Mouse (Mus musculus): ENCODE measurements around the gene Bdkrb2.

Gene Bdkrb2

GRCm38 (mm10) chr12:105562936-105563680, at the start of gene Bdkrb2:
Bdkrb2 (plus strand) TSS chr12:105563226.
- no peak for DNase-seq (ENCODE audit: low spot score)

DNA sequence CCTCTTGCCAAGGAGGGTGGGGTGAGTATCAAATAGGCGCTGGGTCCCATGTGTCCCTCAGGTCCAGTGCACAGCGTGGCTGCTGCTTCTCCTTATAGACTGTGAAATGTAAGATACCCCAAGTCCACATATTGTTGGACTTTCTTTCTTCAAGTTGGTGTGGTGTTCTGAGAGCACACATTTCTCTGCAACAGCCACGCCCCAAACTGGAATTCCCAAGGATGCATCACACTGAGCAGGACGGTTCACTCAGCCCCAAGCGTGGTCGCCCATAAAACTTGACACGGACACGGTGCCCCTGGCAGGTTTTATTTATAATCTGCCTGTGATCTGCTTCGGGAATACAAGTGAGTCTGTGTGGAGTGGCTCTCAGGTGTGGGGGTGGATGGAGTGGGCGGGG, 48.9 kb upstream of the Bdkrb2 start:
- DNase-seq (ENCODE audit: low spot score) = no peak

GRCm38 (mm10) chr12:105517026-105517675, 45.9 kb upstream of the Bdkrb2 start:
- DNase-seq (ENCODE audit: low spot score) = no peak

DNA sequence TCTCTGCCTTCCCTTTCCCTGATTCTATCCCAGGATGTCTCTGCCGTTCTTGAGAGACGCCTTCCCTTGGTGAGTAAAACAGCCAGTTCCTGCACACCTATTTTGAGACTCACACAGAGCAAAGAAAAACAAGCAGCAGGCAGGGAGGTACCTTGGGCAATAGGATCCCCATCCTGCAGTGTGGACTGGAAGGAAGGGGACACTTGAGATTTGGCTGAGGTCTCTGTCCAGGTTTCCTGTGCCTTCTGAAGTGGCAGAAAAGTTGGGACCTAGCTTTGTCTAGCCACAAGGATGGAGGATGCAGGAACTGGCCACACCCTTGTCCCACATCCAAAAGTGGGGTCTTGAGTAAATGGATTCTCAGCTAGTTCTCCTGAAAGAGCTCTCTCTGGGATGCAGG, 43.2 kb upstream of the Bdkrb2 start:
- DNase-seq (ENCODE audit: low spot score) = no peak

GRCm38 (mm10) chr12:105521170-105521762, 41.8 kb upstream of the Bdkrb2 start:
- no peak for DNase-seq (ENCODE audit: low spot score)

GRCm38 (mm10) chr12:105523737-105524136, 39.3 kb upstream of the Bdkrb2 start:
- DNase-seq (ENCODE audit: low spot score) = no peak

GRCm38 (mm10) chr12:105526186-105526585, 36.8 kb upstream of the Bdkrb2 start:
- no peak for DNase-seq (ENCODE audit: low spot score)

DNA sequence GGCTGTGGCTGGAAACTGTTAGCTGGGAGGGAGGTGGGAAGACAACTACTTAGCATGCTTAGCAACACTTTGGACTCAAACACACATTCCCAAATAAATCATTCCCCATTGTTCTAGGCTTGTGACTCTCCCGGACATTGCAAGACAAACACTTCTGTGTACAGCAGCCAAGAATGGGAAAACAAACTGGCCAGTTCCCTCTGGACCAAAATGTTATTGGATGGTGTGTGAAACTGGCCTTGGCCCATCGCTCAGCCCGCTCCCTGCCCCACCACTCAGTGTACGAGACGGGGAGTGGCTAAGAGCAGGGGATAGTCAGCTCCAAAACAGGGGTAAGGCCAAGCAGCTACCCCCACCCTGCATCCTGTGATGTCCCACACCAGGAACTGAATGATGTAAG, 36.2 kb upstream of the Bdkrb2 start:
- peak; percentile 43 for DNase-seq (ENCODE audit: low spot score)

DNA sequence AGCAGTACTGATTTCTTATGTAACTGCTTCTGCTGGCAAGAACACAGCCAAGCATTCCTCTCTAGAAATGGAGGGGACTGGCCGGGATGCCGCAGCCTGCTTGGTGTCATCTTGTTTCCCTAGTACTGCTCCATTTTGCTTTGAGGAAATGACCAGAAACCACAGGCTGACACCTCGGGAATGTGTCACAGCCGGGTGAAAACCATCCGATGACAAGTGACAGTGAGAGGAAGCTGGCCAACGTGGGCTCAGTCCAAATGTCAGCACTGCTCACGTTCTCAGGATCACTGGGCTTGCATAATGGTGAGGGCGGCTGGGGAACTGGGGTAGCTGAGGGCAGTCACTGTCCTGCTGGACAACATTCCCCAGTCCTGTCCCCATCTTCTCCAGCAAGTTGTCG, 33.5 kb upstream of the Bdkrb2 start:
- no peak for DNase-seq (ENCODE audit: low spot score)

DNA sequence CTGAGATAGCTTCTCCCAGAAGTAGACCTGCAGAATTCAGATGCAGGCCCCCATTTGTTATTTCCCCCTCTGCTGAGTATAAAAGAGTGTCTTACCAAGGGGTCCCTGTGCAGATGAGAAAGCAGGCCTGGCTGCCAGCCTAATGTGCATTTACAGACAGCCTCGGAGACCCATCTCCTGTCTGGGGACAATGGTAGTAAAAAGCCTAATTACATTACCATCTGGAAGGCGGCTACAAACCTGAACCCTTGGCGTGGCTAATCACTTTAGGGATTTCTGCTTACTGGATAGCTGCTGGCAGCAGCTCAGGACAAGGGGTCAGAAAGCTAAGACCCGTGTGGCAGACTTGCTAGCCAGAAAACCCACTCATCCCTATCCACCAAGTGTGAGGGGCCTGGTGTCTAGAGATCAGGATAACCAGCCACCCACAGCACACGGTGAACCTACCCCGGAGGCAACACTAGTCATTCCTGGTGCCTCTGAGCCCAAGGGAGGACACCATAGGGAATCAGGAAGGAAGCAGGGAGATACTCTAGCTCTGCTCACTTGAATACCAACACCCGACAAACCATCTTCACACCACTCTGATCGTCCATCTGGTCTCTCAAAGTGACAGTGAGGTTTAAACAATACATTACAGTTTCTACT, 31.2 kb upstream of the Bdkrb2 start:
- DNase-seq (ENCODE audit: low spot score) = no peak

DNA sequence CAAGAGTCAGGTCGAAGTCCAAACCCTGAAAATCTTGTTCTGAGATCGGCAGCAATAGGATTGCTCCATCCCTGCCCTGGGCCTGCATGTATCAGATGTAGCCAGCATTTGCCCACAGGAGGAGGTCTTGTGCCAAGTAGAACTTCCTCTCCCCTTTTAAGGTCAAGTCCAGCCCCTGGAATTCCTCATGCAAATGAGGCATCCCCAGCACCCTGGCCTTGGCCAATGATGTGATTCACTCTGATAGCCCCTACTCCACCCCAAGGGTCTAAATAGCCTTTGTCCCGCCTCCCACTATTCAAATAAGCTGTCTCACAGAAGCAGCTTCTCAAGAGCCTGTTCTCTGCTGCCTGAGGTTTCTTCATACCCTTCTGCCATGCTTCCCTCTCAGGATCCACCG, 28.2 kb upstream of the Bdkrb2 start:
- DNase-seq (ENCODE audit: low spot score) = no peak

DNA sequence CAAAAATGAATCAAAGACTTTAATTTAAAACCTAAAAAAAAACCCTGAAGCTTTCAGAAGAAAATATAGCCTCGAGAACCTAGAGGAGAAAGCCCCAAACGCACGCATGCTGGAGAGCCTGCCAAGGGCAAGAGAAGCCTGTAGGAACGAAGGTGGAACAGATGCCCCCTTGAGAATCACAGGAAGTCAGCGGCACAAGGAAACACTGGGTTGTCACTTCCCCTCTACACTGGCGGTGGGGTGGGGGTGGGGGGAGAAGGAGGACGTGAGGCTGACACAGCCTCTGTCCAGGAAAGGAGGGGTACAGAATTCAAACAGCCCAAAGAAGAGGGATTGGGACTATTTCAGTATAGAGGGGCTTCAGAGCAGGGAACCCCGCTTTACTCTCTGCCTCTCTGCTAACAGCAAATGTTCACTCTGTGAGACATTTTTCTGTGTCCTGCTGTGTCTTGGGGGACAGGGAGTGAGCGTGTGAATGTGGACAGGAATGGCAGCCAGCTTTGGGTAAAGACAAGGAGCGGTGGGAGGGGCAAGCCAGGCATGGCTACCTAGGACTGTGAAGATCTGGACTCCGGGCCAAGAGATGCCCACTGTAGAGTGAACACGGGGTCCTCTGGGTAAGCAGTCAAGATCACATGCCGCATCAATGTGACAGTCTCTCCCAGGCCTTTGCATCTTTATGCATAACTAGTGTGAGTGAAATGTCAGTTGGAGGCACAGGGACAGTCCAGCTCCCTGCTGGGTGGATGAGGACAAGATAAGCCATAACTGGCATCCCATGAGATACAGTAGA, 26.9 kb upstream of the Bdkrb2 start:
- no peak for DNase-seq (ENCODE audit: low spot score)

GRCm38 (mm10) chr12:105537162-105537561, 25.9 kb upstream of the Bdkrb2 start:
- DNase-seq (ENCODE audit: low spot score) = no peak

GRCm38 (mm10) chr12:105539649-105540048, 23.4 kb upstream of the Bdkrb2 start:
- no peak for DNase-seq (ENCODE audit: low spot score)

GRCm38 (mm10) chr12:105541590-105542402, 21.2 kb upstream of the Bdkrb2 start:
- no peak for DNase-seq (ENCODE audit: low spot score)

DNA sequence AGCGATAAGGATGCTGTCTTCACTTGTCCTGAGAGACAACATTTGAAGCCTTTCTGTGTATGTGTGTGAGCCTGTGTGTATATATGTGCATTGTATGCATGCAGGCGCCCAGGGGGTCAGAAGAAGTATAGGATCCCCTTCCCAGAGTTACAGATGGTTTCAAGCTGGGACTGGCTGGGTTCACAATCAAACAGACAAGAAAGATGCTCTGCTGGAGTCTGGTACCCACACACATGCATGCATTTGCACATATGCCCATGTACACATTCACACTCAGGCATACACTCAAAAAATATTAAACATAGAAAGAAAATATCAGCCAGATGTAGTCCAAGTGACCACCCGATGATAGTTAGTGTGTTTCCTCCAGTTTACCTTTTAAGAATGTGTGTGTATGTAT, 20.5 kb upstream of the Bdkrb2 start:
- no peak for DNase-seq (ENCODE audit: low spot score)

- DNase-seq (ENCODE audit: low spot score) = no peak
Measured at GRCm38 (mm10) chr12:105543176-105543575, 19.9 kb upstream of the Bdkrb2 start.

GRCm38 (mm10) chr12:105543751-105544150, 19.3 kb upstream of the Bdkrb2 start:
- DNase-seq (ENCODE audit: low spot score) = peak; percentile 30

- no peak for DNase-seq (ENCODE audit: low spot score)
Measured at GRCm38 (mm10) chr12:105544872-105545271, 18.2 kb upstream of the Bdkrb2 start.

GRCm38 (mm10) chr12:105545696-105546435, 17.2 kb upstream of the Bdkrb2 start:
- DNase-seq (ENCODE audit: low spot score) = no peak

Data from layer of hippocampus, adult 9-10 months (tissue).